8 mouse cellular contexts compared by ENCODE assay signal in the genomic region with DNA sequence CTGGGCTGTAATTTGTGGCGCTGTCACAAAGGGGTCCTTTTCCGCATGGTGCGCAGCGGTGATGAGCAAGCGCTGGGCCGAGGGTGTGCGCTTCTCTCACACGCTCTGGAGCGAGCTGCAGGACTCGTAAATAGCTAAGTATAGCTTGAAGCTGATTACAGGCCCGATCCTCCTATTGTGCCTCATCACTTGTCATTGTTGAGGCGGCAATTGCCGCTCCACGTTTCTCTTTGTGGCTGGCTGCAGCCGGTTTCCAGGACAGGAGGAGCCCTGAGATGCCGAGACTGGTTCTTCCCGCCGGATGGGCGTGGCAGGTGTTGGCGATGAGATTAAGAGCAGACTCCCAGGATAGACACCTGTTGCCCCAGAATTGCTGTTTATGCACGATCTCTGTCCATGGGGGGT. TPM values are rescaled to one million over a fixed set of nuclear protein-coding genes. Genes with fewer than 3 reads are reported as not detected.
A peak's percentile ranks its signal among the peaks of the same experiment; 100 is the strongest.
DNase-seq lines count a peak whose midpoint lies in the region; ATAC-seq and TF ChIP-seq lines count a peak whose summit lies in the region.

No protein-coding gene starts in this region.

- 29% methylated on average over 21 of the region's 21 CpGs for WGBS in intestine, postnatal 0 days
- 20% methylated on average over 21 of the region's 21 CpGs for WGBS in midbrain, embryonic 11.5 days

- no peak for ATAC-seq in intestine, postnatal 0 days
- ATAC-seq in midbrain, embryonic 11.5 days (ENCODE audit: low FRiP score) = peak; percentile 59

- no peaks in the 10 kb centered on the region for H3K9me3 ChIP-seq in intestine, postnatal 0 days (ENCODE audit: control insufficient read depth)
- H3K9me3 ChIP-seq in midbrain, embryonic 11.5 days (ENCODE audit: control insufficient read depth, low read length) = no peaks in the 10 kb centered on the region

- TF ChIP-seq CTCF in testis, adult 2 months (IDR thresholded peaks at IDR 0.05; ENCODE audit: control insufficient read depth, insufficient read depth, insufficient replicate concordance, low read depth, low read length) = no peak
- no peak for TF ChIP-seq CTCF in intestine, postnatal 0 days (IDR thresholded peaks at IDR 0.05; ENCODE audit: low read depth)

- TF ChIP-seq POLR2A in testis, adult 2 months (IDR thresholded peaks at IDR 0.05; ENCODE audit: control insufficient read depth, low read depth, low read length) = no peak

- peak overlapping the region; percentile 50 for H3K4me3 ChIP-seq in testis, adult 2 months (ENCODE audit: control insufficient read depth, low read depth, low read length)
- H3K4me3 ChIP-seq in intestine, postnatal 0 days (ENCODE audit: low read depth, low read length) = peak overlapping the region; percentile 20
- peak overlapping the region; percentile 24 for H3K4me3 ChIP-seq in midbrain, embryonic 11.5 days (ENCODE audit: low read depth, low read length)

- H3K36me3 ChIP-seq in testis, adult 2 months (ENCODE audit: control insufficient read depth, insufficient read depth, low read length) = no peaks in the 10 kb centered on the region
- no peaks in the 10 kb centered on the region for H3K36me3 ChIP-seq in intestine, postnatal 0 days (ENCODE audit: control insufficient read depth, insufficient read depth)
- no peaks in the 10 kb centered on the region for H3K36me3 ChIP-seq in midbrain, embryonic 11.5 days (ENCODE audit: control insufficient read depth, insufficient read depth, low read length)

- peak overlapping the region; percentile 57 for H3K4me2 ChIP-seq in intestine, postnatal 0 days (replicated peaks; ENCODE audit: low read depth)
- peak overlapping the region; percentile 74 for H3K4me2 ChIP-seq in midbrain, embryonic 11.5 days

- H3K27ac ChIP-seq in testis, adult 2 months (ENCODE audit: control insufficient read depth, insufficient read depth, low read depth, low read length) = no peak overlapping the region
- H3K27ac ChIP-seq in intestine, postnatal 0 days (ENCODE audit: low read depth, low read length) = no peak overlapping the region
- H3K27ac ChIP-seq in midbrain, embryonic 11.5 days (ENCODE audit: low read depth, low read length) = no peak overlapping the region

- H3K4me1 ChIP-seq in testis, adult 2 months (ENCODE audit: control insufficient read depth, insufficient read depth, low read length) = peaks cover 18% of the 10 kb centered on the region
- no peaks in the 10 kb centered on the region for H3K4me1 ChIP-seq in intestine, postnatal 0 days (replicated peaks; ENCODE audit: control insufficient read depth, insufficient read depth, low read length)
- peaks cover 2% of the 10 kb centered on the region; the same call in 1 of the 2 replicates for H3K4me1 ChIP-seq in midbrain, embryonic 11.5 days (ENCODE audit: control insufficient read depth, insufficient read depth, low read length)

- peak; percentile 11 for DNase-seq in adrenal gland, postnatal 14 days
- DNase-seq in adrenal gland, adult 8-10 months = no peak
- no peak for DNase-seq in testis, postnatal 10 days (ENCODE audit: low spot score)
- peak; percentile 93 for DNase-seq in midbrain, embryonic 11.5 days (ENCODE audit: low spot score, missing footprints)
- DNase-seq in spleen, postnatal 14 days (ENCODE audit: low spot score in 2 of 2) = no peak
- DNase-seq in yolk sac, embryonic 10.5 days (ENCODE audit: low spot score) = no peak

- H3K9ac ChIP-seq in intestine, postnatal 0 days (ENCODE audit: low read depth, low read length) = no peak overlapping the region
- H3K9ac ChIP-seq in midbrain, embryonic 11.5 days (ENCODE audit: low read length) = peak overlapping the region; percentile 55

- H3K27me3 ChIP-seq in testis, adult 2 months (ENCODE audit: control insufficient read depth, insufficient read depth, low read length) = no peaks in the 10 kb centered on the region
- no peaks in the 10 kb centered on the region for H3K27me3 ChIP-seq in intestine, postnatal 0 days (replicated peaks; ENCODE audit: control insufficient read depth, insufficient read depth, low read length)
- no peaks in the 10 kb centered on the region for H3K27me3 ChIP-seq in midbrain, embryonic 11.5 days (ENCODE audit: control insufficient read depth, insufficient read depth, low read length)

RNA-seq across cellular contexts. Expression of a gene that starts 44.8 kb away (rescaled TPM):
- 3.9 and 5.5 TPM in 2 replicates for total RNA-seq in adrenal gland, postnatal 14 days (2021)
- 10 to 100 TPM in 3 of 4 experiments, 1 to 10 TPM in 1; 8.9 to 16.8 (median 13.3) TPM for total RNA-seq in adrenal gland, adult 8-10 months (2022)
- polyA plus RNA-seq in testis, adult 2 months (2012; rRNA removed) = 0.45 and 0.52 TPM in 2 replicates
- polyA plus RNA-seq in intestine, postnatal 0 days (2015; fragmentation: Nextera tagmentation; extraction: Ambion mirVana) = 3.0 and 3.3 TPM in 2 replicates
- polyA plus RNA-seq in midbrain, embryonic 11.5 days (2014; fragmentation: Nextera tagmentation; extraction: Ambion mirVana) = 2.4 and 3.1 TPM in 2 replicates

RNA-seq across cellular contexts. Expression of a gene that starts 50.2 kb away (rescaled TPM):
- 1.1 and 1.3 TPM in 2 replicates for total RNA-seq in adrenal gland, postnatal 14 days (2021)
- under 1 TPM; 0.34 to 0.91 (median 0.55) TPM for total RNA-seq in adrenal gland, adult 8-10 months (2022)
- polyA plus RNA-seq in testis, adult 2 months (2012; rRNA removed) = 0.54 and 1.0 TPM in 2 replicates
- polyA plus RNA-seq in intestine, postnatal 0 days (2015; fragmentation: Nextera tagmentation; extraction: Ambion mirVana) = 1.8 and 2.0 TPM in 2 replicates
- 0.92 and 1.3 TPM in 2 replicates for polyA plus RNA-seq in midbrain, embryonic 11.5 days (2014; fragmentation: Nextera tagmentation; extraction: Ambion mirVana)

Comparison
In these comparisons a context has a peak if more than half of its experiments do, and no peak if none do; other contexts are left out.
1. DNase-seq: peak in adrenal gland, postnatal 14 days (single experiment) and midbrain, embryonic 11.5 days (single experiment); none in adrenal gland, adult 8-10 months (single experiment), testis, postnatal 10 days (single experiment), spleen, postnatal 14 days (0 of 2) and yolk sac, embryonic 10.5 days (single experiment).
2. Peak in every context shown above with its lines, with median percentiles within 50 percentile points of each other: H3K4me3 ChIP-seq.